Mouse (Mus musculus): ENCODE measurements around the gene Cadm4.
"Not testable (repeated sequence)": the region's sequence is repeated elsewhere in the genome, so short reads cannot be mapped to it uniquely, and the experiment has no call there.

Cadm4 gene

DNA sequence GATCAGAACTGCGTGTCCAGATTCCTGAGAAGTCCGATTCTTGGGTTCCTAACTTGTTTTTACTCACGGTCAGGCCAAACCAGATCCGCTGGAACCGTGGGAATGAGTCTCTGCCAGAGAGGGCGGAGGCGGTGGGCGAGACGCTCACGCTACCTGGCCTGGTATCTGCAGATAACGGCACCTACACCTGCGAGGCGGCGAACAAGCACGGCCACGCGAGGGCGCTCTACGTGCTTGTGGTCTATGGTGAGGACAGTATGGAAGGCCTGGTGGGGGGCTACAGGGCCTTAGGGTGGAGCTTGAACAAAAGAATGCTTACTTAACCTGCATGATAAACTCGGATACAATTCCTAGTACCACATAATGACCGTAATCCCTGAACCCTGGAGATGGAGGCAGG, 19.7 kb downstream of the Cadm4 start:
- no peak for DNase-seq (ENCODE audit: low read depth, low spot score)

- DNase-seq (ENCODE audit: low read depth, low spot score) = no peak
Measured at GRCm38 (mm10) chr7:24504004-24504403, 22.2 kb downstream of the Cadm4 start.

DNA sequence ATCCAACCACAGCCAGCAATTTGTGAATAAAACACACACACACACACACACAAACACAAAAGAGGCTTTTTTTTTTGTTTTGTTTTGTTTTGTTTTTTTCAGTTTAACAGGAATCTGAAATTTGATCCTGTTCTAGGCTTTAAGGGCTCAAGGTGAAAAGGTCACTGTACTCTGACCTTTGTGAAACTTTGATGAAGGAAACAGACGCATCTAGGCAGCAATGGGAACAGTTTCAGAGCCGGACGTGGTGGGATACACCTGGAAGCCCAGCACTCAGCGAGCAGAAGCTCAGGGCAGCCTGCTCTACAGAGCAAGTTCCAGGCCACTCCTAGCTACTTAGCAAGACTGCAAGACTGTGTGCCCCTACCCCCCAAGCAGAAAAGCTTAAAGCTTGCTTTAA, 23.0 kb downstream of the Cadm4 start:
- DNase-seq (ENCODE audit: low read depth, low spot score) = no peak

DNA sequence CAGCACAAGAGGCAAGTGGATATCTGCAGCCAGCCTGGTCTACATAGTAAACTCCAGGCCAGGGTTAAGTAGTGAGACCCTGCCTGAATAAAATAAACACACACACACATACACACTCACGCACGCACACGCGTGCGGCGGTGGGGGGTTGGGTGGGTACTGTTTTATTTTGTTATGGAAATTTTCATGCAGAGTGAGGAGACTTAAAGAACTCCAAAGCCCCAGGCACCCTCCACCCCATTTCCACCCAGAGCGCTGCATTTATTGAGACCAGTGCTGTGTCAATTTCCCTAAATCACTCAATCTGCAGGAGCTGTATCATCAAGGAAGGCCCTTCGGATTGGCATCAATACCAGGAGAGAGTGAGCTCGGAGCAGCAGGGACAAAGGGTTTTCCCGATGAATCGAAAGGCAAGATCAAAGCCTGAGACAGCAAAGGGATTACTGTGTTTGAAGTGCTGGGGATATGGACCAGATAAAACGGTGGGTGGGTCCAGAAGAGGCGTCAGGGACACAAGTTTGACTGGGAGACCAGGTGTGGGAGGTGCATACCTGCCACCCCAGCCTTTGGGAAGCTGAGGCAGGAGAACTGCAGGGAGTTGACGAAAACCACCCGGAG, 23.7 kb downstream of the Cadm4 start:
- DNase-seq (ENCODE audit: low read depth, low spot score) = no peak

GRCm38 (mm10) chr7:24506065-24506459, 24.2 kb downstream of the Cadm4 start:
- no peak for DNase-seq (ENCODE audit: low read depth, low spot score)

DNA sequence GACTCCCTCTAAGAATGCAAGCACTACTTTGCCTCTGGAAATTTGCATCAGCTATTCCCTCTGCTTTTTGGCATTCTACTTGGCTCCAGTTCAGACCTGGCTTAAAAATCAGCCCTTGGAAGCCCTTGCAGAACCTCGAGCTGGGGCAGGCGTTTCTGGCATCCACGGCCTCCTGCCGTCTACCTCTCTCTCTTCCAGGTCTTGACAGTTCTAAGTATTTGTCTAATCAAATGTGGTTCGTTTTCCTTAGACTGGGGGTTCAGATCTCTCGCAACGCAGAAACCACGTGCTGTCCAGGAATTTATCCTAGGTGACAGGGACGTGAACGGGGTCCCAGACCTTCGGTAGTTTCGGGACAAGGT, 24.6 kb downstream of the Cadm4 start:
- no peak for DNase-seq (ENCODE audit: low read depth, low spot score)

DNA sequence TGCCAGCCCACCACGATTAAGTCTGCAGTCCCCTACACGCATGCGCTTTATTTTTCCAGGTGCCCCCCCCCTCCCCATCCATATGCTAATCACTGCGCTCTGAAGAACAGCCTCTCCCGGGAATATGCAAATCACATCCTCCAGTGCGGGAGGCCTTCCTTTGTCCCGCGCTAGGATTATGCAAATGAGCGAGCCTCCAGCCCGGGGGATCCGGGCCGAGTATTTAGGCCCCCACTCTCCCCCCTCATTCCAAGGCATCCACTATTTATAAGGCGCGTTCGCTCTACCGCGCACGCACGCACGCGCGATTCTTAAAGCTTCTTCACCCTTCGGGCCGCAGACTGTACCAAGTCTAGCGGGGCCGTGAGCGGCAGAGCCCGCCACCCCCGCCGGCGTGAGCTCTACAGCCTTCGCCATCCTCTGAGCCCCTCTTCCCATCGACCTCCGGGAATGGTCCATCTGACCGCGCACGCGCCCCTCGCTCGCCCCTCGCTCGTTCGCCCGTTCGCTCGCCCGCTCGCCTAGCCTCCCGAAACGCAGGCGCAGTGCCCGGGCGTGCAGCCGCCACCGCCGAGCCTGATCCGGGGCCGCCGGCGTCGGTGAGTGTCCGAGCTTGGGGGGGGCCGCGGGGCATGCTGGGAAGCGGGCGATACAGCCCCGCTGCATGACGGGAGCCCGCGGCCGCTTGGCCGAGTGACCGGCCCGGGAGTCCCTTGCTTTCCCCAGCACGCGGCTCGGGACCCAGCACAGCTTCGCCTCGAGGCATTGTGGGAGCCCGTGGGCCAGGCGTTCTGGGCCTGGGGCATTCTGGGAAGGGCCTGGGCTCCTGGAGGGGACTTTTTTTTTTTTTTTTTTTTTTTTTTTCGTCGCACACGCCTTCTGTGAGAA, 25.3 kb downstream of the Cadm4 start, which contains the start of gene Zfp428:
TSS of gene Zfp428 (plus strand) at position 169 of the 888 bp plus-strand sequence.
- DNase-seq (ENCODE audit: low read depth, low spot score) = peak; percentile 60

- no peak for DNase-seq (ENCODE audit: low read depth, low spot score)
Measured at GRCm38 (mm10) chr7:24507726-24508114, 25.9 kb downstream of the Cadm4 start.

DNA sequence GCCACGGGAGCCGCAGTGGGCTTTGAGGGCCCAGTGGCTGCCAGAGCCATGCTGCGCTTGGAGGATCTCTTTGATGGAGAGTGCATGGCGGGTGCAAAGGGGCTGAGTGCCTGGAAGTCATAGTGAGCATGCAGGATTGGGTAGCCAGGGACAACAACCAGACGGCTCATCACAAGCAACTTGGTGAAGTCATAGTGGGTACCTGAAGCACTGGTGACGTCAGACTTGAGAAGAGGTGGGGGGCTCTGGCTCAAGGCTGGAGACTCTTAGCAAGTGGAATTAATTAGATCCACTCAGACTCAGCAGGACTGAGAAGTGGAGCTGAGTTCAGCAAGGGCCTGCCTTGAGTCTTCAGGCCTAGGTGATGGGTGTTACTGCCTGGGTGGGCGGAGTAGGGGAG, 30.5 kb downstream of the Cadm4 start, which contains the start of gene AC161166.1:
TSS of gene AC161166.1 (minus strand) at position 101 of the 400 bp plus-strand sequence.
- DNase-seq (ENCODE audit: low read depth, low spot score) = no peak

DNA sequence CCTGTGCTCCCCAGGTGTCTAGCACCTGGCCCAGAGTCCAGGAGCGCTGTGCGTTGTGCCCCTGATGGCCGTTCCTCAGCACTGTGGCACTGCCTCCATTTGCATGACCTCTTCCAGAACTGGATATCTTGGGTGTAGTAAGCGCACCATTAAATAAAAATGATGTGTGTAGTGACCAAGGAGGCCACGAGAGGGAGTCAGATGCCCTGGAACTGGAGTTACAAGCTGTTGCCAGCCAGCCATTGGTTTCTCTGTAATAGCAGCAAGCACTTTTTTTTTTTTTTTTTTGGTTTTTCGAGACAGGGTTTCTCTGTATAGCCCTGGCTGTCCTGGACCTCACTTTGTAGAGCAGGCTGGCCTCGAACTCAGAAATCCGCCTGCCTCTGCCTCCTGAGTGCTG, 34.5 kb downstream of the Cadm4 start:
- DNase-seq (ENCODE audit: low read depth, low spot score) = not testable (repeated sequence)

DNA sequence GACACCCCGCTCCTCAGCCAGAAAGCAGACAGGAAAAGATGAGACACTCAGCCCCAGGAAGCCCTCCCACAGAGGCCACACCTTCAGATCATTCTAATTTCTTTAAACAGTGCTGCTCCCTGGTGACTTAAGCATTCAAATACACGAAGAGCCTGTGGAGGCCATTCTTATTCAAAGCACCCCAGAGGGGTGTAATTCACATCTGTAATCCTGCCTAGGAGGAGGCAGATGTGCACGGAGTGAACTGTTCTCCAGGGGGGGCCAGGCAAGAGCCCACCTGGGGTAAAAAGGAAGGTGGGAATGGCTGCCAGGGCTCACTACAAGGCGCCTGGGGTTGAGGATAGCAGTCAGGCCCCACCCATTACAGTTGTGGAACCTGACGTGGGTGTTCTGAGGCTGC, 35.3 kb downstream of the Cadm4 start:
- DNase-seq (ENCODE audit: low read depth, low spot score) = no peak

GRCm38 (mm10) chr7:24517654-24518053, 35.8 kb downstream of the Cadm4 start:
- no peak for DNase-seq (ENCODE audit: low read depth, low spot score)

DNA sequence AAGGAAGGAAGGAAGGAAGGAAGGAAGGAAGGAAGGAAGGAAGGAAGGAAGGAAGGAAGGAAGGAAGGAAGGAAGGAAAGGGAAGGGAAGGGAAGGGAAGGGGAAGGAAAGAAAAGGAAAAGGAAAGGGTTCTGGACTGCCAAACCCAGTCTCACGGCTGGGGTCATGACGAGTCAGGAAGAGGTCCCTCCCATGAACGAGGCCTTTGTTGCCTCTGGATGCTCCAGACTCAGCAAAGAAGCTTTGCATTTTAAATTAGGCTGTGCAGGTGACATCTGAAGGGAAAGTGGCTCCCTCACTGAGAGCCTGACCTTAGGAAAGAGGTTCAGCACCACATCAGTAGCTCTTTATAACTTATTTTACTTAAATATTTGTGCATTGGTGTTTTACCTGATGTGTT, 37.3 kb downstream of the Cadm4 start:
- no peak for DNase-seq (ENCODE audit: low read depth, low spot score)

- not testable (repeated sequence) for DNase-seq (ENCODE audit: low read depth, low spot score)
Measured at GRCm38 (mm10) chr7:24520054-24520453, 38.2 kb downstream of the Cadm4 start.

DNA sequence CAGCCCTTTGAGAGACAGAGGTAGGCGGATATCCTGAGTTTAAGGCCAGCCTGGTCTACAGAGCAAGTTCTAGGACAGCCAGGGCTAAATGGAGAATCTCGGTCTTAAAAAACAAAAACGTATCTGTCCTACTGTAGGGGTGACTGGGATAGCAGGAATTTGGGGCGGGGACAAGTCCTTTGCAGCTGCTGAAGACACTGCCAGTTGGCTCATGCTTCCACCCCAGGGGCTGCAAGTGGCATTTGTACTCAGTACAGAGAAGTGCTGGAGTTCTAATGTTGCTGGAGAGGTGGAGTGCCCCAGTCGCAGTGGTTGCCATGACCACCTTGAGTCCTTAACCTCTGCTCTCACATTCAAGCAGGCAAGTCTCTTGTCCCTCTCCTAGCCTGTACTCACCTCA, 41.0 kb downstream of the Cadm4 start:
- no peak for DNase-seq (ENCODE audit: low read depth, low spot score)

- DNase-seq (ENCODE audit: low read depth, low spot score) = no peak
Measured at GRCm38 (mm10) chr7:24523723-24524122, 41.9 kb downstream of the Cadm4 start.

GRCm38 (mm10) chr7:24524978-24525377, 43.2 kb downstream of the Cadm4 start:
- DNase-seq (ENCODE audit: low read depth, low spot score) = no peak

DNA sequence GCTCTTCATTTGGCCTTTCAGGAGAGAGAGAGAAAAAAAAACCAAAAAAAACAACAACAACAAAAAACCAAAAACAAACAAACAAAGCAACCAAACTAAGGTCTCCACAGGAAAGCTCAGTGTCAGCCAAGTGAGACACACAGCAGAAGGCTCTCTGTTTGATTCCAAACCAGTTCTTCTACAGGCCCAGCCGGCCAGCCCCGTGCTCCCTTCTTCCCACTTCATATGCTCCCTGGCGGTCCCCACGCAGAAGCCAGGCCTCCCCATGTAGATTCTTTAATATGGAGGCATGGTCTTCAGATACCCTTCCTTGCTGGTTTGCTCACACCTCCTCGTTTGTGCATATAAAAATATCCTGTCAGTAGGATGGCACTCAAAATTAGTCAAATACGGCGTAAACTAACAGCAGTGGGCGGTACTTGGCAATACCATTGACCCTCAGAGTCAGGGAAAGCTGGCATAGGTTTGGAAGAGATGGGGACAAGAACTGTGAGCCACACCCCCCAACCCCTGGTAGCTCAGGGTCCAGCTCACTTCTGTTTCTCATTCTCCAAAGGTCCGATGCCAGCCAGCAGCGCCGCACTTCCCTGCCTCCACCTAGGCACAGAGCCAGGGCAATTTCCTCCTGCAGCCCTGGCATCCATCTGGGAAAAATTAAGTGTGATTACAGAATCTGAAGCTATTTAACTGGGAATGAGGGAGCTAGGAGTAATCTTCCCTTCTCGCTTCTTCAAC, 44.0 kb downstream of the Cadm4 start:
- DNase-seq (ENCODE audit: low read depth, low spot score) = no peak

GRCm38 (mm10) chr7:24528861-24529260, 47.0 kb downstream of the Cadm4 start:
- DNase-seq (ENCODE audit: low read depth, low spot score) = no peak

- no peak for DNase-seq (ENCODE audit: low read depth, low spot score)
Measured at GRCm38 (mm10) chr7:24529580-24529979, 47.8 kb downstream of the Cadm4 start.

DNA sequence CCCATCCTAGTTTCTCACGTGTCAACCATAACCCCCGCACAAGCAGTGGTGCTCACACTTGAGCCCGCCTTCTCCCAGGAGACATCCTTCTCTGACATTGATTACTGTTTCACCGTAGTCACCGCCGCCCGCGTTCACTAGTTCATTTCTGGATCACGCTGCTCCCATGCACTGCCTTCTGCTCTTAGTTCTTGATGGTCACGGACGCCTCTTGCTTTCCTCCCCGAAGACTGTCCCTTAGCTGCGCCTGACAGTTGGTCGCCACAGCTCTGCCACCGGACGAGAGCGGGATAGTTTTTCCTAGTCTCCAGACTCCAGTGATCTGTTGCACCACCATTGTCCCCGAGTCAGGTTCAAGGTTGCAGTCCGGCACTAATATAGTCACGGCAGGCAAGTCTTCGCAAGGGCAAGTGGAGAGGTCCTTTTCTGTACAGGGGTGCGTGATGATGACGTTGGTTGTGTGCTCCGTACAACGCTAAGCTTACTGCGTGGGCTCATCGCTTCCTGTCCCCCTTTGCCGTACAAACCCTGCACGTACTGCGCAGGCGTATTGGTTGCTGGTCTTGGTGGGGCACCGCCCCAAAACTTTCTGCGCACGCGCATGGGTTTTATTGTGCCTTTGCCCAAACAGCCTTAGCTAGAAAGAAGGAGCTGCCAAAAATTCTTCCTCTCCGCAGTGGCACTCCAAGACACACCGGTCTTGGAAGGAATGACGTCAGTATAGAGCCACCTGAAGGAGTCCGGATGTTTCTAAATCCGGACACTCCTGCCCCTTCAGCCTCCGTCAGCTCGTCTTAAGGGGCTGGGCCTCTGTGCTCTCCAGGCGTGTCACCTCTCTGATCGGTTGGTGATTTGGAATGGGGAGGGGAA, 48.5 kb downstream of the Cadm4 start, which contains the start of gene Irgq:
TSS of gene Irgq (plus strand) at position 628 of the 870 bp plus-strand sequence.
- DNase-seq (ENCODE audit: low read depth, low spot score) = peak; percentile 99

Measured in CD4-positive helper T cell, adult 2 months (primary cell).